Mouse (Mus musculus) heart, embryonic 13.5 days (tissue): ENCODE data around the gene Oasl2. TPM values are rescaled to one million over a fixed set of nuclear protein-coding genes. Genes with fewer than 3 reads are reported as not detected.
"Not testable (repeated sequence)": the region's sequence is repeated elsewhere in the genome, so short reads cannot be mapped to it uniquely, and the experiment has no call there.

Experiments used
- ATAC-seq: fragments of 200-750 bp; cut with Nextera tagmentation; 2 replicates; pipeline ENCODE4 v1.8.0; 2017; ENCODE audit warnings: moderate TSS enrichment; ENCODE audit not compliant: insufficient number of reproducible peaks, low FRiP score, low TSS enrichment; ENCODE audit errors: extremely low read depth
- H3K27ac ChIP-seq: fragments of 300-500 bp; sonication (generic); replicated peaks from 2 replicates; pipeline ENCODE4 v1.5.1; 2015; ENCODE audit warnings: moderate library complexity, mild to moderate bottlenecking, inconsistent platforms
- H3K27me3 ChIP-seq: fragments of 300-500 bp; sonication (generic); replicated peaks from 2 replicates; pipeline ENCODE4 v1.6.1; 2015; ENCODE audit warnings: mild to moderate bottlenecking, inconsistent platforms
- H3K36me3 ChIP-seq: fragments of 300-500 bp; sonication (generic); 2 replicates; pipeline ENCODE4 v1.6.1; 2015; ENCODE audit warnings: mild to moderate bottlenecking, inconsistent platforms
- H3K4me1 ChIP-seq: fragments of 300-500 bp; sonication (generic); 2 replicates; pipeline ENCODE4 v1.6.1; 2015; ENCODE audit warnings: inconsistent platforms
- H3K4me2 ChIP-seq: fragments of 300-500 bp; sonication (generic); 2 replicates; pipeline ENCODE4 v1.6.1; 2015; ENCODE audit warnings: inconsistent platforms, mild to moderate bottlenecking, moderate library complexity
- H3K4me3 ChIP-seq: fragments of 300-500 bp; sonication (generic); 2 replicates; pipeline ENCODE4 v1.5.1; 2015; ENCODE audit warnings: moderate library complexity, mild to moderate bottlenecking, inconsistent platforms
- H3K9ac ChIP-seq: fragments of 300-500 bp; sonication (generic); 2 replicates; pipeline ENCODE4 v1.6.1; 2015; ENCODE audit warnings: inconsistent platforms, mild to moderate bottlenecking, moderate library complexity
- H3K9me3 ChIP-seq: fragments of 300-500 bp; sonication (generic); 2 replicates; pipeline ENCODE4 v1.6.1; 2016; ENCODE audit warnings: inconsistent platforms
- WGBS: fragments of 180-500 bp; shearing (Covaris S2); methylation state at CpG from one replicate; pipeline ENCODE4 v1.1.7; 2015; ENCODE audit warnings: mixed read lengths; 5-methylcytosine and 5-hydroxymethylcytosine counted together
- polyA plus RNA-seq: library from polyadenylated mRNA; unstranded; fragments of >200 nt; fragmentation: Nextera tagmentation; extraction: Ambion mirVana; gene quantifications from 2 replicates; pipeline ENCODE4 v1.2.1, GENCODE M21; 2015

Gene Oasl2
- polyA plus RNA-seq, 1 experiment from 2014 or later, result 6.2 TPM

GRCm38 (mm10) chr5:114915854-114916253 lies 19.1 kb downstream of the Oasl2 start:
- Histone ChIP-seq H3K4me1 (no peaks in the 10 kb centered on the region; the same call in 1 of the 2 replicates), H3K4me3 (no peak overlapping the region), H3K9me3 (no peaks in the 10 kb centered on the region), H3K4me2 (no peak overlapping the region), H3K36me3 (no peaks in the 10 kb centered on the region), H3K27me3 (no peaks in the 10 kb centered on the region), H3K27ac (no peak overlapping the region), H3K9ac (no peak overlapping the region)
- no peak for ATAC-seq
- 73% methylated on average over 5 of the region's 5 CpGs for WGBS

GRCm38 (mm10) chr5:114916777-114917176 lies 20.0 kb downstream of the Oasl2 start:
- no peaks in the 10 kb centered on the region for H3K36me3 ChIP-seq

GRCm38 (mm10) chr5:114917357-114917756 lies 20.6 kb downstream of the Oasl2 start:
- WGBS, result 85% methylated on average over 5 of the region's 5 CpGs
- not testable (repeated sequence) for H3K27ac ChIP-seq, H3K4me2 ChIP-seq

More at GRCm38 (mm10) chr5:114916777-114917176, 20.0 kb downstream of the Oasl2 start:
- no peak overlapping the region for H3K4me3 ChIP-seq
- H3K9me3 ChIP-seq, result no peaks in the 10 kb centered on the region
- H3K9ac ChIP-seq, result no peak overlapping the region
- no peak for ATAC-seq
- no peak overlapping the region for H3K27ac ChIP-seq
- 63% methylated on average over 4 of the region's 4 CpGs for WGBS
- H3K27me3 ChIP-seq, result no peaks in the 10 kb centered on the region
- no peaks in the 10 kb centered on the region; the same call in 1 of the 2 replicates for H3K4me1 ChIP-seq
- no peak overlapping the region for H3K4me2 ChIP-seq

GRCm38 (mm10) chr5:114921551-114922365 lies 25.0 kb downstream of the Oasl2 start:
- Histone ChIP-seq H3K36me3 (no peaks in the 10 kb centered on the region), H3K4me3 (no peak overlapping the region), H3K9ac (no peak overlapping the region), H3K4me1 (peaks cover 6% of the 10 kb centered on the region), H3K27me3 (no peaks in the 10 kb centered on the region), H3K9me3 (no peaks in the 10 kb centered on the region), H3K4me2 (no peak overlapping the region), H3K27ac (no peak overlapping the region)
- 65% methylated on average over 19 of the region's 19 CpGs for WGBS
- no peak for ATAC-seq

More at GRCm38 (mm10) chr5:114917357-114917756, 20.6 kb downstream of the Oasl2 start:
- H3K4me1 ChIP-seq, H3K9ac ChIP-seq, ATAC-seq, H3K27me3 ChIP-seq, H3K36me3 ChIP-seq, H3K4me3 ChIP-seq, H3K9me3 ChIP-seq: not testable (repeated sequence)

- Histone ChIP-seq H3K4me2 (no peak overlapping the region), H3K4me3 (no peak overlapping the region), H3K4me1 (peaks cover 6% of the 10 kb centered on the region), H3K27me3 (no peaks in the 10 kb centered on the region), H3K9me3 (no peaks in the 10 kb centered on the region), H3K9ac (no peak overlapping the region), H3K36me3 (no peaks in the 10 kb centered on the region), H3K27ac (no peak overlapping the region)
- peak; percentile 74; the same call in 1 of the 2 replicates for ATAC-seq
- WGBS, result 58% methylated on average over 10 of the region's 10 CpGs
Observed at GRCm38 (mm10) chr5:114922366-114922731, 25.6 kb downstream of the Oasl2 start.

GRCm38 (mm10) chr5:114922998-114923473 lies 26.3 kb downstream of the Oasl2 start, which contains the start of gene Oasl1:
Gene Oasl1 (plus strand): TSS chr5:114923240.
- Histone ChIP-seq H3K36me3 (no peaks in the 10 kb centered on the region), H3K9me3 (no peaks in the 10 kb centered on the region), H3K4me3 (peak within 1 kb of the TSS; percentile 42), H3K27me3 (no peaks in the 10 kb centered on the region), H3K4me2 (peak within 1 kb of the TSS; percentile 64), H3K27ac (no peak within 1 kb of the TSS), H3K9ac (peak within 1 kb of the TSS; percentile 64), H3K4me1 (peaks cover 6% of the 10 kb centered on the region)
- 34% methylated on average over 15 of the region's 15 CpGs for WGBS
- ATAC-seq, result no peak

- Histone ChIP-seq H3K4me3 (no peak overlapping the region), H3K9ac (no peak overlapping the region), H3K9me3 (no peaks in the 10 kb centered on the region), H3K4me1 (peaks cover 6% of the 10 kb centered on the region), H3K27ac (no peak overlapping the region), H3K27me3 (no peaks in the 10 kb centered on the region), H3K4me2 (no peak overlapping the region), H3K36me3 (no peaks in the 10 kb centered on the region)
- 54% methylated on average over 1 of the region's 1 CpGs for WGBS
- ATAC-seq, result no peak
Observed at GRCm38 (mm10) chr5:114926153-114926684, 29.5 kb downstream of the Oasl2 start.

- H3K4me1 ChIP-seq, result peaks cover 6% of the 10 kb centered on the region
- H3K9ac ChIP-seq, result no peak overlapping the region
- H3K27ac ChIP-seq, result no peak overlapping the region
- no peak overlapping the region for H3K4me3 ChIP-seq
- H3K36me3 ChIP-seq, result no peaks in the 10 kb centered on the region
- no peak overlapping the region for H3K4me2 ChIP-seq
- H3K27me3 ChIP-seq, result no peaks in the 10 kb centered on the region
- 73% methylated on average over 9 of the region's 9 CpGs for WGBS
- no peaks in the 10 kb centered on the region for H3K9me3 ChIP-seq
- ATAC-seq, result no peak
Observed at GRCm38 (mm10) chr5:114926753-114927152, 30.0 kb downstream of the Oasl2 start.

- no peak overlapping the region for H3K4me2 ChIP-seq
- WGBS, result 51% methylated on average over 5 of the region's 5 CpGs
- no peaks in the 10 kb centered on the region for H3K9me3 ChIP-seq
- no peaks in the 10 kb centered on the region for H3K4me1 ChIP-seq
- no peaks in the 10 kb centered on the region for H3K27me3 ChIP-seq
- no peak for ATAC-seq
- no peak overlapping the region for H3K9ac ChIP-seq
- H3K27ac ChIP-seq, result no peak overlapping the region
- H3K4me3 ChIP-seq, result no peak overlapping the region
- H3K36me3 ChIP-seq, result no peaks in the 10 kb centered on the region
Observed at GRCm38 (mm10) chr5:114931626-114932025, 34.9 kb downstream of the Oasl2 start.

- Histone ChIP-seq H3K4me3 (no peak overlapping the region), H3K9ac (no peak overlapping the region), H3K4me1 (no peaks in the 10 kb centered on the region), H3K36me3 (no peaks in the 10 kb centered on the region), H3K4me2 (no peak overlapping the region), H3K9me3 (no peaks in the 10 kb centered on the region; the same call in 1 of the 2 replicates), H3K27ac (no peak overlapping the region), H3K27me3 (no peaks in the 10 kb centered on the region)
- ATAC-seq, result no peak
- 80% methylated on average over 8 of the region's 8 CpGs for WGBS
Observed at GRCm38 (mm10) chr5:114933206-114933605, 36.5 kb downstream of the Oasl2 start.

- no peak for ATAC-seq
- 45% methylated on average over 3 of the region's 3 CpGs for WGBS
- H3K27ac ChIP-seq, result no peak overlapping the region
Observed at GRCm38 (mm10) chr5:114935838-114936237, 39.1 kb downstream of the Oasl2 start.

More at GRCm38 (mm10) chr5:114935838-114936237, 39.1 kb downstream of the Oasl2 start:
- no peaks in the 10 kb centered on the region for H3K36me3 ChIP-seq
- no peak overlapping the region for H3K4me2 ChIP-seq
- no peak overlapping the region for H3K9ac ChIP-seq
- no peak overlapping the region for H3K4me3 ChIP-seq
- H3K27me3 ChIP-seq, result no peaks in the 10 kb centered on the region
- no peaks in the 10 kb centered on the region for H3K4me1 ChIP-seq
- H3K9me3 ChIP-seq, result peaks cover 5% of the 10 kb centered on the region; the same call in 1 of the 2 replicates
